Mouse (Mus musculus): Measurements from ENCODE around the gene Smim12.

Gene Smim12

DNA sequence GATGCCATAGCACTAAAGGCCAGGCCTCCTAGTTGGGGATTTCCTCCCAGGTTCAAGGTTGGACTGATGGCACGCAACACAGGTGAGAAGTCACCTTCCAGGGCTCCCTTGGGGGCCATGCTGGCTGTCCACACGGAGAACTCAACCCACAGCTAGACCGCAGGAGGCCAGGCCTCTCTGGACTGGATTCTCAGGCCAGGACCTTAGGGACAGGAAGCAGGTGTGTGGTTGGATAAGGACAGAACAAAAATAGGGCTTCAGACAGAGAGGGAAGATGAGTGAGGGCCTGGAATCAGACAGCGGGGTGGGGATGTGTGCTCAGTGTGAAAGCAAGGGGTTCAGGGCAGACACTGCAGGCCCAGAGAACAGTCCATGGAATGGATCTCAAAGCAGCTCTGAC, 43.3 kb downstream of the Smim12 start:
- in situ Hi-C loops (cut with MboI; ENCODE audit: low pct_unique_long_range_greater_than_20kb in 1 of 2, low sequenced_read_pairs in 2 of 2, unreplicated experiment in 1 of 2), result no loop called here

GRCm38 (mm10) chr4:127289039-127289548, 45.5 kb downstream of the Smim12 start:
- in situ Hi-C loops (cut with MboI; ENCODE audit: low pct_unique_long_range_greater_than_20kb in 1 of 2, low sequenced_read_pairs in 2 of 2, unreplicated experiment in 1 of 2), result no loop called here

GRCm38 (mm10) chr4:127292631-127293030, 49.0 kb downstream of the Smim12 start:
- in situ Hi-C loops (cut with MboI; ENCODE audit: low pct_unique_long_range_greater_than_20kb in 1 of 2, low sequenced_read_pairs in 2 of 2, unreplicated experiment in 1 of 2), result no loop called here
